Mouse (Mus musculus): ENCODE results near the gene Olfr644. TPM values are rescaled to one million over a fixed set of nuclear protein-coding genes. Genes with fewer than 3 reads are reported as not detected.

Olfr644 gene
- polyA plus RNA-seq, 1 experiment from 2014 or later, result not detected

- Histone ChIP-seq H3K27me3 (ENCODE audit: insufficient read depth, low read length) (no peaks in the 10 kb centered on the region), H3K4me2 (ENCODE audit: low read depth, low read length) (no peak within 1 kb of the TSS), H3K9ac (replicated peaks) (no peak within 1 kb of the TSS), H3K27ac (ENCODE audit: low read depth) (no peak within 1 kb of the TSS), H3K36me3 (replicated peaks; ENCODE audit: insufficient read depth, low read length) (no peaks in the 10 kb centered on the region), H3K9me3 (ENCODE audit: low read length) (no peaks in the 10 kb centered on the region), H3K4me3 (ENCODE audit: low read depth, low read length) (no peak within 1 kb of the TSS), H3K4me1 (ENCODE audit: insufficient read depth) (no peaks in the 10 kb centered on the region)
- ATAC-seq (no peak), DNase-seq (no peak)
- TF ChIP-seq EP300 (IDR thresholded peaks at IDR 0.05; ENCODE audit: low read depth), result no peak
- TF ChIP-seq CTCF (IDR thresholded peaks at IDR 0.05; ENCODE audit: low read depth), result no peak
These were observed 54.5 kb downstream of the Olfr644 start, which contains the start of gene Olfr639 for GRCm38 (mm10) chr7:104017203-104017602. TSS of gene Olfr639 (minus strand) at chr7:104017303.

Other genes with a start within 250 kb of the Olfr644 start
- 51,353 and 55,260 TPM in 2 replicates for gene Hbb-bs, start 243.8 kb downstream of the Olfr644 start, polyA plus RNA-seq (2015; fragmentation: Nextera tagmentation; extraction: Ambion mirVana)
- gene Hbb-bh2, start 231.3 kb downstream of the Olfr644 start, polyA plus RNA-seq (2015; fragmentation: Nextera tagmentation; extraction: Ambion mirVana), result not detected in 2 replicates
- 1.8 and 2.5 TPM in 2 replicates for gene Hbb-bh1, start 228.7 kb downstream of the Olfr644 start, polyA plus RNA-seq (2015; fragmentation: Nextera tagmentation; extraction: Ambion mirVana)
- 5.5 and 5.6 TPM in 2 replicates for gene Hbb-y, start 218.7 kb downstream of the Olfr644 start, polyA plus RNA-seq (2015; fragmentation: Nextera tagmentation; extraction: Ambion mirVana)
- not detected in 2 replicates for gene Olfr66, start 185.6 kb downstream of the Olfr644 start, polyA plus RNA-seq (2015; fragmentation: Nextera tagmentation; extraction: Ambion mirVana)
- gene Olfr64, start 177.4 kb downstream of the Olfr644 start, polyA plus RNA-seq (2015; fragmentation: Nextera tagmentation; extraction: Ambion mirVana), result not detected in 2 replicates
- gene Olfr65, start 168.4 kb downstream of the Olfr644 start, polyA plus RNA-seq (2015; fragmentation: Nextera tagmentation; extraction: Ambion mirVana), result not detected in 2 replicates
- not detected in 2 replicates for gene Olfr631, start 143.0 kb downstream of the Olfr644 start, polyA plus RNA-seq (2015; fragmentation: Nextera tagmentation; extraction: Ambion mirVana)
- gene Olfr632, start 137.5 kb downstream of the Olfr644 start, polyA plus RNA-seq (2015; fragmentation: Nextera tagmentation; extraction: Ambion mirVana), result 0.06 TPM in 1 of 2 replicates, not detected in the other
- not detected in 2 replicates for gene Olfr633, start 127.4 kb downstream of the Olfr644 start, polyA plus RNA-seq (2015; fragmentation: Nextera tagmentation; extraction: Ambion mirVana)
- not detected in 2 replicates for gene Olfr635, start 100.7 kb downstream of the Olfr644 start, polyA plus RNA-seq (2015; fragmentation: Nextera tagmentation; extraction: Ambion mirVana)
- not detected in 2 replicates for gene Olfr638, start 73.1 kb downstream of the Olfr644 start, polyA plus RNA-seq (2015; fragmentation: Nextera tagmentation; extraction: Ambion mirVana)
- gene Olfr639, start 54.6 kb downstream of the Olfr644 start, polyA plus RNA-seq (2015; fragmentation: Nextera tagmentation; extraction: Ambion mirVana), result not detected in 2 replicates
- gene Olfr640, start 46.3 kb downstream of the Olfr644 start, polyA plus RNA-seq (2015; fragmentation: Nextera tagmentation; extraction: Ambion mirVana), result not detected in 2 replicates
- gene Olfr641, start 36.4 kb downstream of the Olfr644 start, polyA plus RNA-seq (2015; fragmentation: Nextera tagmentation; extraction: Ambion mirVana), result not detected in 2 replicates
- gene Olfr642, start 19.2 kb downstream of the Olfr644 start, polyA plus RNA-seq (2015; fragmentation: Nextera tagmentation; extraction: Ambion mirVana), result not detected in 2 replicates
- gene 4930516K23Rik, start 10.4 kb downstream of the Olfr644 start, polyA plus RNA-seq (2015; fragmentation: Nextera tagmentation; extraction: Ambion mirVana), result not detected in 2 replicates
- not detected in 2 replicates for gene Olfr645, start 13.6 kb upstream of the Olfr644 start, polyA plus RNA-seq (2015; fragmentation: Nextera tagmentation; extraction: Ambion mirVana)
- gene Olfr646, start 33.0 kb upstream of the Olfr644 start, polyA plus RNA-seq (2015; fragmentation: Nextera tagmentation; extraction: Ambion mirVana), result not detected in 2 replicates
- gene Ubqln5, start 58.0 kb upstream of the Olfr644 start, polyA plus RNA-seq (2015; fragmentation: Nextera tagmentation; extraction: Ambion mirVana), result not detected in 2 replicates
- not detected in 2 replicates for gene Olfr643, start 65.5 kb upstream of the Olfr644 start, polyA plus RNA-seq (2015; fragmentation: Nextera tagmentation; extraction: Ambion mirVana)
- gene Ubqln3, start 71.4 kb upstream of the Olfr644 start, polyA plus RNA-seq (2015; fragmentation: Nextera tagmentation; extraction: Ambion mirVana), result not detected in 2 replicates
- gene Ubqlnl, start 78.7 kb upstream of the Olfr644 start, polyA plus RNA-seq (2015; fragmentation: Nextera tagmentation; extraction: Ambion mirVana), result not detected in 2 replicates
- gene Olfm5, start 93.0 kb upstream of the Olfr644 start, polyA plus RNA-seq (2015; fragmentation: Nextera tagmentation; extraction: Ambion mirVana), result not detected in 2 replicates
- not detected in 2 replicates for gene Olfr648, start 111.5 kb upstream of the Olfr644 start, polyA plus RNA-seq (2015; fragmentation: Nextera tagmentation; extraction: Ambion mirVana)
- not detected in 2 replicates for gene Olfr649, start 124.1 kb upstream of the Olfr644 start, polyA plus RNA-seq (2015; fragmentation: Nextera tagmentation; extraction: Ambion mirVana)
- gene Trim6, start 146.9 kb upstream of the Olfr644 start, polyA plus RNA-seq (2015; fragmentation: Nextera tagmentation; extraction: Ambion mirVana), result 0.25 and 0.27 TPM in 2 replicates
- gene Trim34a, start 172.6 kb upstream of the Olfr644 start, polyA plus RNA-seq (2015; fragmentation: Nextera tagmentation; extraction: Ambion mirVana), result 2.6 and 2.8 TPM in 2 replicates
- 0.63 and 0.92 TPM in 2 replicates for gene Trim5, start 216.2 kb upstream of the Olfr644 start, polyA plus RNA-seq (2015; fragmentation: Nextera tagmentation; extraction: Ambion mirVana)
- 5.7 and 6.7 TPM in 2 replicates for gene Trim12a, start 243.6 kb upstream of the Olfr644 start, polyA plus RNA-seq (2015; fragmentation: Nextera tagmentation; extraction: Ambion mirVana)

All from liver, postnatal 0 days (tissue).